Mouse (Mus musculus): ENCODE data around the gene Arhgap27. TPM values are rescaled to one million over a fixed set of nuclear protein-coding genes. Genes with fewer than 3 reads are reported as not detected.

The Arhgap27 gene
- polyA plus RNA-seq, 1 experiment from 2014 or later: 6.7 TPM

DNA sequence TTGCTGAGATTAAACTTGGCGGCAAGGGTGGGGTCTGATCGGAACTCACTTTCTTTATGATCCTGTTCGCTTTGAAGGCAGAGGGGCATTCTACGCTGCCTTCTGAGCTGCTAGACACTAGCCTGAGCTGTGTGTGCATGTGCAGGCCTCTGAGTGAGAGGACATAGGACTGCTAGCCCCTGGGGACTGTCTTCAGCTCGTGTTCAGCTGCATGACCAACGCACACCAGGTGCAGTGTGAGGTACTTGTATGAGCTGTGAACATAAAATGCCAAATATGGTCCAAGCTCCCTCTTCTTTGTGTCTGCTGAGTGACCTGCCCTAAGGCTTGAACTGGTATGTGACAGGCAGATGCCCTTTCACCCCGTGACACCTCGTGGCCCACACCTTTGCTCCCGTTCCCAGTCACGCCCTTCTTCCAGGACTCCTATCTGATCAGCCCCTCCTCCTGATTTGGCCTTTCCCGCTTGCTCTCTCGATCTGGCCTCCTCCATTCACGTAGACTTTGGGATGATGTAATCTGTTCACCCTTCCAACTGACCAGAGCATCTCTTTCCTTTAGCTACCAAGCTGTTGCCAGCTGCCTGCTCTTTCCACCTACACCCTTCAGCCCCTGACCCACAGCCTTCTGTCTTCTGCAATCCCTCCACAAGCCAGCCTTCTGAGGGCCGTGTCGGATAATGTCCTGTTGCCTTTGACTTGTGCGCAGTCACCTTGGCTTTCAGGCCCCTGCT lies 6.4 kb downstream of the Arhgap27 start:
- ATAC-seq (ENCODE audit: insufficient number of reproducible peaks, low FRiP score): no peak
- H3K9me3 ChIP-seq (replicated peaks): peaks cover 6% of the 10 kb centered on the region; the same call in 1 of the 2 replicates
- no peak overlapping the region for H3K4me3 ChIP-seq
- no peak overlapping the region for H3K27ac ChIP-seq (ENCODE audit: poor library complexity, severe bottlenecking)
- 77% methylated on average over 16 of the region's 16 CpGs for WGBS
- peaks cover 5% of the 10 kb centered on the region; the same call in 1 of the 2 replicates for H3K36me3 ChIP-seq
- H3K9ac ChIP-seq: no peak overlapping the region
- H3K27me3 ChIP-seq (replicated peaks): peaks cover 62% of the 10 kb centered on the region
- no peak overlapping the region for H3K4me2 ChIP-seq
- peaks cover 44% of the 10 kb centered on the region for H3K4me1 ChIP-seq (replicated peaks)

DNA sequence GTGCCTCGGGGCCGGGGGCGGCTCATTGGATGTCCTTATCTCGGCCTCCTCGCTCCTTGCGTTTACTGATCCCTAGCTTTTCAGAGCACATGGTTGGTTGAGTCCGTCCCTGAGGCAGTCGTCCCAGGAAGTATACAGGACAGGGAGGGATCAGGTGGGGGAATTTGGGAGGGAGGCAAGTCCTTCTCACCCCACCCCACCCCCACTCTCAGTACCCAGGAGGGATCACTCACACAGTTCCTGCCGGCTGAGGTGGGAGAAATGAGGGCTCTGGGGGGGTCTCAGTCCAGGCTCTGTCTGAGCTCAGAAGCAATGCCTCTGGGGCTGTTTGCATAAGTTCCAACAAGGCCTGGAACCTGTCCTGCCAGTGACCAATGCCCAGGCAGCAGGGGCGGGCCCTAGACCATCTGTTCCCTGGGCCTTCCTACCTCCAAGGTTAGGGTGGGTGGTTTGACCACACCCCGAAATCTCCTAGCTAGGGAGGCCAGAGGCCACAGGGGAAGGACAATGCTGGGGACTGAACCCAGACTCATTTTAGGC lies 7.4 kb downstream of the Arhgap27 start:
- peaks cover 6% of the 10 kb centered on the region; the same call in 1 of the 2 replicates for H3K9me3 ChIP-seq (replicated peaks)
- peaks cover 52% of the 10 kb centered on the region for H3K27me3 ChIP-seq (replicated peaks)
- peak overlapping the region; percentile 42 for H3K4me2 ChIP-seq
- H3K27ac ChIP-seq (ENCODE audit: poor library complexity, severe bottlenecking): no peak overlapping the region
- no peak overlapping the region for H3K4me3 ChIP-seq
- H3K9ac ChIP-seq: 0 out of 2 replicates have a peak overlapping the region, but pooled peaks have one; percentile 4
- peaks cover 5% of the 10 kb centered on the region; the same call in 1 of the 2 replicates for H3K36me3 ChIP-seq
- ATAC-seq (ENCODE audit: insufficient number of reproducible peaks, low FRiP score): 0 out of 2 replicates have a peak, but pooled peaks have one; percentile 12
- WGBS: 17% methylated on average over 11 of the region's 11 CpGs
- H3K4me1 ChIP-seq (replicated peaks): peaks cover 34% of the 10 kb centered on the region

DNA sequence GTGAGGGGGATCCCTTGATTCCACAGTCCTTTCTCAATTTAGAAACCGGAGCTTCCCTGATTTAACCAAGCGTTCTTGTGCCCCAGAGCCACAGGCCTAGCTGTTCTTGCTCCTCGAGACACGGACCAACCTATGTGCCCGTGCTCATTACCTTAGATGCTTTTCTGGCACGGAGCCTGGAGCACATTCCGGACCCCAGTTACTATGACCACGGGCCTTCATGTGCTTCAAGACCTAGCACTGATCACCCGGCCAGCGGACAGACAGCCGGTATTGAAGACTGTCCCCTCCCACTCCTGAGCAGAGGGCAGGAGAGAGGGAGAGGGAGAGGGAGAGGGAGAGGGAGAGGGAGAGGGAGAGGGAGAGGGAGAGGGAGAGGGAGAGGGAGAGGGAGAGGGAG lies 8.2 kb downstream of the Arhgap27 start:
- no peak overlapping the region for H3K4me3 ChIP-seq
- no peak overlapping the region for H3K9ac ChIP-seq
- H3K4me2 ChIP-seq: no peak overlapping the region
- H3K4me1 ChIP-seq (replicated peaks): peaks cover 27% of the 10 kb centered on the region
- H3K36me3 ChIP-seq: peaks cover 5% of the 10 kb centered on the region; the same call in 1 of the 2 replicates
- H3K9me3 ChIP-seq (replicated peaks): peaks cover 6% of the 10 kb centered on the region; the same call in 1 of the 2 replicates
- ATAC-seq (ENCODE audit: insufficient number of reproducible peaks, low FRiP score): no peak
- peaks cover 46% of the 10 kb centered on the region for H3K27me3 ChIP-seq (replicated peaks)
- WGBS: 25% methylated on average over 11 of the region's 11 CpGs
- no peak overlapping the region for H3K27ac ChIP-seq (ENCODE audit: poor library complexity, severe bottlenecking)

DNA sequence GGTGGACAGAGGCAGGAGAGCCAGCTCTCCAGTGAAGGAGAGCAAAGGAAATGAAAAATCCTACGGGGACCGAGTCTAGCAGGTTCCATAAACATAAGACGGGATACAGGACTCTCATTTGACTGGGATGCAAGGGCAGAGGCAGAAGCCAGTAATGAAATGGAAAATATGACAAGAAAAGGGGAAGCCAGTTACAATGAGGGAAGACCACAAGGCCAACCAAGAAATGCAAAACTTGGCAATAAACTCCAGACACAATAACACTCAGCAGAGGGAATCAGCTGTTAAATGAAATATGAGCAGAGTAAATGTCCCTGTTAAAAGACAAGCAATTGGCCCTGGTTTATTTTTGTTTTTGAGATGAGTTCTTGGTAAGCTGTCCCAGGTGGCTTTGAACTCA lies 9.5 kb downstream of the Arhgap27 start:
- Histone ChIP-seq H3K4me2 (no peak overlapping the region), H3K4me3 (no peak overlapping the region), H3K27ac (ENCODE audit: poor library complexity, severe bottlenecking) (no peak overlapping the region), H3K36me3 (peaks cover 5% of the 10 kb centered on the region), H3K9me3 (replicated peaks) (peaks cover 6% of the 10 kb centered on the region; the same call in 1 of the 2 replicates), H3K4me1 (replicated peaks) (peaks cover 18% of the 10 kb centered on the region), H3K27me3 (replicated peaks) (peaks cover 41% of the 10 kb centered on the region), H3K9ac (no peak overlapping the region)
- 73% methylated on average over 3 of the region's 3 CpGs for WGBS
- ATAC-seq (ENCODE audit: insufficient number of reproducible peaks, low FRiP score): no peak

DNA sequence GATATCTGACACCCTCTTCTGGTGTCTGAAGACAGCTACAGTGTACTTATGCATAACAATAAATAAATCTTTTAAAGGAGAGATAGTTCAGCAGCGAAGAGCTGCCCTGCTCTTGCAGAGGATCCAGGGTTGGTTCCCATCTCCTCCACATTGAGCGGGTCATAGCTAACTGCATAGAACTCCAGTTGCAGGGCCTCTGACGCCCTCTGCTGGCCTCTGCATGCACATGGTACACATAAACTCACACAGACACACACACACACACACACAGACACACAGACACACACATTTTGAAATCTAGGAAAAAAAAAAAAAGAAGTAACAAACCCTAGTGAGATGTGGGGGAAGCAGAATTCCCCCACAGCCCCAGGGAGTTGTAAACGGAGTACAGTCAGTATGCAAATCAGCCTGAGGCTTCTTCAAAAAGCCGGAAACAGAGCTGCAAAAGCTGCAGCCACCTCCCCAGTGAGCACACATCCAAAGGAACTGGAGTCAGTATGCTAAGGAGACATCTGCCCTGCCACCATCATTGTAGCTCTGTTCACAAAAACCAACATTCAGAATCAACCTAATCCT lies 11.2 kb downstream of the Arhgap27 start:
- Histone ChIP-seq H3K36me3 (peaks cover 5% of the 10 kb centered on the region), H3K4me3 (no peak overlapping the region), H3K9ac (no peak overlapping the region), H3K4me2 (no peak overlapping the region), H3K27ac (ENCODE audit: poor library complexity, severe bottlenecking) (no peak overlapping the region), H3K4me1 (replicated peaks) (peaks cover 16% of the 10 kb centered on the region), H3K9me3 (replicated peaks) (peaks cover 6% of the 10 kb centered on the region; the same call in 1 of the 2 replicates), H3K27me3 (replicated peaks) (peaks cover 26% of the 10 kb centered on the region)
- 75% methylated on average over 5 of the region's 5 CpGs for WGBS
- no peak for ATAC-seq (ENCODE audit: insufficient number of reproducible peaks, low FRiP score)

DNA sequence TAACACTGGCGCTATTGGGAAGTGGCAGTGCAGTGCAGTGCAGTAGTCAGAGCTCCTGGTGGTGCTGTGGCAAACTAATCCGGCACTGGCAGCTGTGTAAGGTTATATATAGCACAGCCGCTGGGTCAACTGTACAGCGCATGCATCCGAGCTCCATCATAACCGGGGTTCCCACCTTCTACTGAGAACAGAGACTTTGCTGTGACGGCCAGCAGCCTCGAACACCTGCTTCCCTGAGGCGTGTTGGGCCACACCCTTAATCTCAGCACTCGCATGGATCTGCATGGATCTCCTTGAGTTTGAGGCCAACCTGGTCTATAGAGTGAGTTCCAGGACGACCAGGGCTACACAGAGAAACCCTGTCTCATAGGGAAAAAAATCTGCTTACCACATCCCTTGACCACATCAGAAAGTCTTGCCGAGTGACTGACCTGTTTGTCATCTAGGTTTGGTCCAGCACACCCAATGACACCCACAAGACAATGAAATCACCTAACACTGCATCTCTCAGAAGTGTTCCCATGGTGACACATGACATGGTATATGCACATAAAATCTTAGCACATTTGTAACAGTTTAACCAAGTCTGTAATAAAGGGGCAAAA lies 12.7 kb downstream of the Arhgap27 start:
- Histone ChIP-seq H3K27me3 (replicated peaks) (peaks cover 11% of the 10 kb centered on the region; the same call in 1 of the 2 replicates), H3K4me3 (no peak overlapping the region), H3K36me3 (peaks cover 5% of the 10 kb centered on the region), H3K9ac (no peak overlapping the region), H3K4me1 (replicated peaks) (peaks cover 21% of the 10 kb centered on the region), H3K27ac (ENCODE audit: poor library complexity, severe bottlenecking) (no peak overlapping the region), H3K4me2 (no peak overlapping the region), H3K9me3 (replicated peaks) (peaks cover 6% of the 10 kb centered on the region; the same call in 1 of the 2 replicates)
- ATAC-seq (ENCODE audit: insufficient number of reproducible peaks, low FRiP score): no peak
- WGBS: 79% methylated on average over 12 of the region's 12 CpGs

DNA sequence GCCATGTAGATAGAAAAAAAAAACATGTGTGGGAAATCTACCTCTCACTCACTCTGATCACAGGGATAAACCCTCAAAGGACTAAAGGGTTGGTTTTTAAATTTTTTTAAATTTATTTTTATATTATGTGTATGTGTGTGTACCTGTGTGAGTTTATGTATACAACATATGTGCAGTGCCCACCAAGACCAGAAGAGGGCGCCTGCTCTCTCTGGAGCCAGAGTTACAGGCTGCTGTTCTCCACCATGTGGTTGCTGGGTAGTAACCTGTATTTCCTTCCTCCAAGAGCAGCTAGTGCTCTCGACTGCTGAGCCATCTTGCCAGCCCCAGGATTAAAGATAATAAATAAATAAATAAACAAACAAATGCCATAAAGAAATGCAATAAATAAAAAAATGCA lies 13.8 kb downstream of the Arhgap27 start:
- no peak overlapping the region for H3K4me3 ChIP-seq
- 72% methylated on average over 2 of the region's 2 CpGs for WGBS
- no peak overlapping the region for H3K9ac ChIP-seq
- H3K9me3 ChIP-seq (replicated peaks): peaks cover 6% of the 10 kb centered on the region; the same call in 1 of the 2 replicates
- H3K27me3 ChIP-seq (replicated peaks): 0 out of 2 replicates have a peak, but pooled peaks cover 2% of the 10 kb centered on the region
- no peak for ATAC-seq (ENCODE audit: insufficient number of reproducible peaks, low FRiP score)
- peaks cover 5% of the 10 kb centered on the region for H3K36me3 ChIP-seq
- peaks cover 17% of the 10 kb centered on the region for H3K4me1 ChIP-seq (replicated peaks)
- no peak overlapping the region for H3K27ac ChIP-seq (ENCODE audit: poor library complexity, severe bottlenecking)
- H3K4me2 ChIP-seq: no peak overlapping the region

DNA sequence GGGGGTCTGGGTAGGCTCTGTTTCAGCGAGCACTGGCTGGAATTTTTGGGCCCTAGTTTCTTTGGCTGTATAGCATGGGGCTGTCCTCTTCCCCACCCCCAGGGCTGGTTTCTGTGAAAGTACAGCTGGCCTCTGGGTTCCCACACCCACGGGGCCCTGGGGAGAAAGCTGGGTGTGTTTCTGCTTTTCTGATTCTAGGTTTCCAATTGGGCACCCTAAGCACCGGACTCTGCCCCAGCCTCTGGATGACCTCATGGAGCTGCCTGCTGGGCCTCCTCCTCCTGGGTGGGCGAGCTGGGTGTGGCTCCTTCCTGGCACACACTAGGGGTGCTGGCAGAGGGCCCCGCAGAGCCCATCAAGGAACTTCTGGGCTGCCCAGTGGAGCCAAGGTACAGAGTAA lies 16.8 kb downstream of the Arhgap27 start:
- Histone ChIP-seq H3K4me2 (no peak overlapping the region), H3K4me3 (no peak overlapping the region), H3K27me3 (replicated peaks) (no peaks in the 10 kb centered on the region), H3K4me1 (replicated peaks) (peaks cover 31% of the 10 kb centered on the region), H3K9me3 (replicated peaks) (no peaks in the 10 kb centered on the region), H3K9ac (peak overlapping the region; percentile 13; the same call in 1 of the 2 replicates), H3K27ac (ENCODE audit: poor library complexity, severe bottlenecking) (0 out of 2 replicates have a peak overlapping the region, but pooled peaks have one; percentile 24), H3K36me3 (no peaks in the 10 kb centered on the region; the same call in 1 of the 2 replicates)
- ATAC-seq (ENCODE audit: insufficient number of reproducible peaks, low FRiP score): no peak
- WGBS: 51% methylated on average over 5 of the region's 5 CpGs

DNA sequence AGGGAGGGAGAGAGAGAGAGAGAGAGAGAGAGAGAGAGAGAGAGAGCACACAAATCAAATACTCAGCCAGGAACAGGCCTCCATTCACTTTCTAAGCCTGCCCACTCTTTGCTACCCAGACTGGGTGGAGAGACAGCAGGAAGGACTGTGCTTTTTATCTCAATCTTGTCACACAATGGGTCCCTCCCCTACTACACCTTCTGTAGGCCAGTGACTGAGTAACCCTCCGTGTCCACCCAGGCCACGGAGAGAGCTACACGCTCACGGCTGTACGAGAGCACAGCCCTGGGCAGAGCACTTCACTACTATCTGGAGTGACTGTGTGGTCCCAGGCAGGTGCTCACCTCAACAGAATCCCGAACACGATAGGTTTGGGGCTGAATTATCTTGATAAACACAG lies 17.3 kb downstream of the Arhgap27 start:
- H3K4me2 ChIP-seq: no peak overlapping the region
- H3K27ac ChIP-seq (ENCODE audit: poor library complexity, severe bottlenecking): 0 out of 2 replicates have a peak overlapping the region, but pooled peaks have one; percentile 24
- H3K36me3 ChIP-seq: no peaks in the 10 kb centered on the region; the same call in 1 of the 2 replicates
- no peaks in the 10 kb centered on the region for H3K27me3 ChIP-seq (replicated peaks)
- WGBS: 44% methylated on average over 7 of the region's 7 CpGs
- ATAC-seq (ENCODE audit: insufficient number of reproducible peaks, low FRiP score): peak; percentile 39; the same call in 1 of the 2 replicates
- H3K9ac ChIP-seq: peak overlapping the region; percentile 13; the same call in 1 of the 2 replicates
- H3K9me3 ChIP-seq (replicated peaks): no peaks in the 10 kb centered on the region
- peaks cover 31% of the 10 kb centered on the region for H3K4me1 ChIP-seq (replicated peaks)
- H3K4me3 ChIP-seq: no peak overlapping the region

DNA sequence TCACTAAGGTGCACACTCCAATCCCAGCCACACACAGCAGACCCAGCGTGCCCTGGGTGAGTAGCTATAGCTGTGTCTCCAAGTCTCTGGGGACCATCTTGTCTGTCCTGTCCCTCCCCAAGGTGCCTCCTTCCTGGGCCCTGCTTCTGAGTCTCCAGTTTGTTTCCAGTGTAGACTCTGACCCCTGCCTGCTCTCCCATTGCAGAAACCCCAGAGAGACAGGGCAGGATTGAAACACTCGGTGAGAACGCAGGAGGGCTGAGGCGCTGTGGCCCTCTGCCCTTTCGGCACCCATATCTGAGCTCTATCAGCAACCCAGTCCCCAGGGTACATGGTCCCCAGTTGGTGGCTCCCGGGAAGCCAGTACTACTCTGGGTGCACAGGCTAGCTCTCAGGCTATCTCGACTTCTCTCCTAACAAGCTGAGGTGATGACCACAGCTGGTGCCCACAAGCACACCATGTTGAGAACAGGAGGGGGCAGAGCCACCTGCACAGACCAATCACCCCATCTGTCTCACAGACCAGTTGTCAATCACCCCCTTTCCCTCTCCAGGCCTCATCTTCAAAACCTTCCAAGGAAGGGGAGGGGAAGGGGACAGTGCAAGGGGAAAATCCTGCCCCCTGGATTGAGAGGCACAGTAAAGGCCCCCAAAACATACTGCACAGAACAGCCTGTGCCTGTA lies 17.9 kb downstream of the Arhgap27 start:
- Histone ChIP-seq H3K27ac (ENCODE audit: poor library complexity, severe bottlenecking) (0 out of 2 replicates have a peak overlapping the region, but pooled peaks have one; percentile 19), H3K4me2 (no peak overlapping the region), H3K4me3 (no peak overlapping the region), H3K9ac (no peak overlapping the region), H3K9me3 (replicated peaks) (no peaks in the 10 kb centered on the region), H3K27me3 (replicated peaks) (0 out of 2 replicates have a peak, but pooled peaks cover 5% of the 10 kb centered on the region), H3K4me1 (replicated peaks) (peaks cover 31% of the 10 kb centered on the region), H3K36me3 (no peaks in the 10 kb centered on the region; the same call in 1 of the 2 replicates)
- WGBS: 70% methylated on average over 7 of the region's 7 CpGs
- ATAC-seq (ENCODE audit: insufficient number of reproducible peaks, low FRiP score): no peak
